Mouse (Mus musculus): Measurements from ENCODE around the gene Stum. TPM values are rescaled to one million over a fixed set of nuclear protein-coding genes. Genes with fewer than 3 reads are reported as not detected.
"Not testable (repeated sequence)": the region's sequence is repeated elsewhere in the genome, so short reads cannot be mapped to it uniquely, and the experiment has no call there.

Stum gene
- polyA plus RNA-seq, 1 experiment from 2014 or later: 15.6 TPM

GRCm38 (mm10) chr1:180397734-180398133 lies 85.6 kb downstream of the Stum start:
- Histone ChIP-seq H3K9me3 (ENCODE audit: control insufficient read depth, low read length) (no peaks in the 10 kb centered on the region), H3K27ac (no peak overlapping the region), H3K4me3 (replicated peaks; ENCODE audit: low read length) (no peak overlapping the region), H3K4me1 (replicated peaks; ENCODE audit: control insufficient read depth, insufficient read depth, low read length) (no peaks in the 10 kb centered on the region), H3K9ac (no peak overlapping the region), H3K27me3 (ENCODE audit: control insufficient read depth, insufficient read depth, low read length) (no peaks in the 10 kb centered on the region), H3K4me2 (replicated peaks) (no peak overlapping the region), H3K36me3 (replicated peaks; ENCODE audit: control insufficient read depth, insufficient read depth) (no peaks in the 10 kb centered on the region)
- DNase-seq (ENCODE audit: low spot score) (no peak), ATAC-seq (ENCODE audit: low FRiP score) (no peak)
- WGBS: 74% methylated on average over 5 of the region's 5 CpGs

GRCm38 (mm10) chr1:180393873-180394272 lies 89.4 kb downstream of the Stum start:
- Histone ChIP-seq H3K27me3 (ENCODE audit: control insufficient read depth, insufficient read depth, low read length) (no peaks in the 10 kb centered on the region), H3K4me2 (replicated peaks) (no peak overlapping the region), H3K9ac (no peak overlapping the region), H3K4me1 (replicated peaks; ENCODE audit: control insufficient read depth, insufficient read depth, low read length) (no peaks in the 10 kb centered on the region), H3K4me3 (replicated peaks; ENCODE audit: low read length) (no peak overlapping the region), H3K27ac (0 out of 2 replicates have a peak overlapping the region, but pooled peaks have one; percentile 14), H3K9me3 (ENCODE audit: control insufficient read depth, low read length) (no peaks in the 10 kb centered on the region), H3K36me3 (replicated peaks; ENCODE audit: control insufficient read depth, insufficient read depth) (no peaks in the 10 kb centered on the region)
- ATAC-seq (ENCODE audit: low FRiP score) (no peak), DNase-seq (ENCODE audit: low spot score) (no peak)
- 87% methylated on average over 12 of the region's 12 CpGs for WGBS

- Histone ChIP-seq H3K9me3 (ENCODE audit: control insufficient read depth, low read length) (no peaks in the 10 kb centered on the region), H3K4me3 (replicated peaks; ENCODE audit: low read length) (no peak overlapping the region), H3K36me3 (replicated peaks; ENCODE audit: control insufficient read depth, insufficient read depth) (no peaks in the 10 kb centered on the region), H3K4me2 (replicated peaks) (no peak overlapping the region), H3K27ac (0 out of 2 replicates have a peak overlapping the region, but pooled peaks have one; percentile 14), H3K9ac (no peak overlapping the region), H3K4me1 (replicated peaks; ENCODE audit: control insufficient read depth, insufficient read depth, low read length) (peaks cover 6% of the 10 kb centered on the region; the same call in 1 of the 2 replicates), H3K27me3 (ENCODE audit: control insufficient read depth, insufficient read depth, low read length) (no peaks in the 10 kb centered on the region)
- DNase-seq (ENCODE audit: low spot score) (no peak), ATAC-seq (ENCODE audit: low FRiP score) (no peak)
- WGBS: 70% methylated on average over 9 of the region's 9 CpGs
Measured at GRCm38 (mm10) chr1:180393017-180393797, 90.1 kb downstream of the Stum start.

- H3K9ac ChIP-seq: no peak overlapping the region
- ATAC-seq (ENCODE audit: low FRiP score) (no peak), DNase-seq (ENCODE audit: low spot score) (no peak)
- H3K36me3 ChIP-seq (replicated peaks; ENCODE audit: control insufficient read depth, insufficient read depth): no peaks in the 10 kb centered on the region
- no peak overlapping the region for H3K4me2 ChIP-seq (replicated peaks)
- peaks cover 10% of the 10 kb centered on the region; the same call in 1 of the 2 replicates for H3K4me1 ChIP-seq (replicated peaks; ENCODE audit: control insufficient read depth, insufficient read depth, low read length)
- H3K27ac ChIP-seq: no peak overlapping the region
- no peak overlapping the region for H3K4me3 ChIP-seq (replicated peaks; ENCODE audit: low read length)
- H3K27me3 ChIP-seq (ENCODE audit: control insufficient read depth, insufficient read depth, low read length): no peaks in the 10 kb centered on the region
- WGBS: 90% methylated on average over 5 of the region's 5 CpGs
- H3K9me3 ChIP-seq (ENCODE audit: control insufficient read depth, low read length): no peaks in the 10 kb centered on the region
Measured at GRCm38 (mm10) chr1:180392137-180392798, 91.0 kb downstream of the Stum start.

- H3K9ac ChIP-seq: no peak overlapping the region
- WGBS: 91% methylated on average over 4 of the region's 4 CpGs
- DNase-seq (ENCODE audit: low spot score) (no peak), ATAC-seq (ENCODE audit: low FRiP score) (no peak)
- no peak overlapping the region for H3K4me2 ChIP-seq (replicated peaks)
- no peaks in the 10 kb centered on the region for H3K27me3 ChIP-seq (ENCODE audit: control insufficient read depth, insufficient read depth, low read length)
- peaks cover 13% of the 10 kb centered on the region; the same call in 1 of the 2 replicates for H3K4me1 ChIP-seq (replicated peaks; ENCODE audit: control insufficient read depth, insufficient read depth, low read length)
- no peak overlapping the region for H3K4me3 ChIP-seq (replicated peaks; ENCODE audit: low read length)
- H3K27ac ChIP-seq: no peak overlapping the region
- no peaks in the 10 kb centered on the region for H3K9me3 ChIP-seq (ENCODE audit: control insufficient read depth, low read length)
- H3K36me3 ChIP-seq (replicated peaks; ENCODE audit: control insufficient read depth, insufficient read depth): no peaks in the 10 kb centered on the region
Measured at GRCm38 (mm10) chr1:180391575-180391945, 91.7 kb downstream of the Stum start.

GRCm38 (mm10) chr1:180390746-180391574 lies 92.3 kb downstream of the Stum start:
- WGBS: 83% methylated on average over 10 of the region's 10 CpGs
- H3K27ac ChIP-seq: no peak overlapping the region

GRCm38 (mm10) chr1:180390321-180390731 lies 93.0 kb downstream of the Stum start:
- Histone ChIP-seq H3K36me3 (replicated peaks; ENCODE audit: control insufficient read depth, insufficient read depth) (no peaks in the 10 kb centered on the region), H3K4me2 (replicated peaks) (no peak overlapping the region), H3K4me3 (replicated peaks; ENCODE audit: low read length) (no peak overlapping the region), H3K9ac (no peak overlapping the region), H3K27me3 (ENCODE audit: control insufficient read depth, insufficient read depth, low read length) (no peaks in the 10 kb centered on the region), H3K4me1 (replicated peaks; ENCODE audit: control insufficient read depth, insufficient read depth, low read length) (peaks cover 13% of the 10 kb centered on the region; the same call in 1 of the 2 replicates), H3K9me3 (ENCODE audit: control insufficient read depth, low read length) (no peaks in the 10 kb centered on the region), H3K27ac (no peak overlapping the region)
- ATAC-seq (ENCODE audit: low FRiP score): no peak
- DNase-seq (ENCODE audit: low spot score): no peak
- WGBS: 69% methylated on average over 3 of the region's 3 CpGs

More at GRCm38 (mm10) chr1:180390746-180391574, 92.3 kb downstream of the Stum start:
- ATAC-seq (ENCODE audit: low FRiP score): no peak
- no peak for DNase-seq (ENCODE audit: low spot score)
- H3K9me3 ChIP-seq (ENCODE audit: control insufficient read depth, low read length): no peaks in the 10 kb centered on the region
- no peak overlapping the region for H3K4me3 ChIP-seq (replicated peaks; ENCODE audit: low read length)
- H3K4me1 ChIP-seq (replicated peaks; ENCODE audit: control insufficient read depth, insufficient read depth, low read length): peaks cover 13% of the 10 kb centered on the region; the same call in 1 of the 2 replicates
- H3K9ac ChIP-seq: no peak overlapping the region
- no peaks in the 10 kb centered on the region for H3K36me3 ChIP-seq (replicated peaks; ENCODE audit: control insufficient read depth, insufficient read depth)
- no peaks in the 10 kb centered on the region for H3K27me3 ChIP-seq (ENCODE audit: control insufficient read depth, insufficient read depth, low read length)
- H3K4me2 ChIP-seq (replicated peaks): no peak overlapping the region

GRCm38 (mm10) chr1:180389213-180389760 lies 94.0 kb downstream of the Stum start:
- ATAC-seq (ENCODE audit: low FRiP score); H3K9me3 ChIP-seq (ENCODE audit: control insufficient read depth, low read length); H3K27me3 ChIP-seq (ENCODE audit: control insufficient read depth, insufficient read depth, low read length); H3K4me3 ChIP-seq (replicated peaks; ENCODE audit: low read length); H3K4me2 ChIP-seq (replicated peaks); DNase-seq (ENCODE audit: low spot score); H3K27ac ChIP-seq; H3K36me3 ChIP-seq (replicated peaks; ENCODE audit: control insufficient read depth, insufficient read depth); H3K9ac ChIP-seq: not testable (repeated sequence)
- H3K4me1 ChIP-seq (replicated peaks; ENCODE audit: control insufficient read depth, insufficient read depth, low read length): peaks cover 13% of the 10 kb centered on the region; the same call in 1 of the 2 replicates
- WGBS: 89% methylated on average over 11 of the region's 11 CpGs
